Mouse (Mus musculus) ES-Bruce4 (cell line): ENCODE measurements at regions not wholly inside any gene's neighbourhood (a gene's known extent, or its start where the extent isn't known, plus 50 kb on each side); places are given as distances from the start of the nearest gene placed in this dataset.

Experiments
- CTCF ChIP-seq: IDR thresholded peaks from one replicate; pipeline ENCODE4 v1.8.1; 2011; ENCODE audit warnings: low read depth, low read length
- EP300 ChIP-seq: IDR thresholded peaks from 2 replicates; pipeline ENCODE4 v1.6.1; 2011; ENCODE audit warnings: low read depth, low read length; ENCODE audit not compliant: insufficient read depth
- POLR2A ChIP-seq: IDR thresholded peaks from one replicate; pipeline ENCODE4 v1.8.1; 2011; ENCODE audit warnings: low read length; ENCODE audit not compliant: insufficient read depth

GRCm38 (mm10) chr6:143571356-143572115 is 404.5 kb downstream of the Etnk1 start:
- no peak for TF ChIP-seq CTCF
- TF ChIP-seq EP300: no peak
- no peak for TF ChIP-seq POLR2A
